Mouse (Mus musculus): ENCODE measurements around the gene Sec1.

DNA sequence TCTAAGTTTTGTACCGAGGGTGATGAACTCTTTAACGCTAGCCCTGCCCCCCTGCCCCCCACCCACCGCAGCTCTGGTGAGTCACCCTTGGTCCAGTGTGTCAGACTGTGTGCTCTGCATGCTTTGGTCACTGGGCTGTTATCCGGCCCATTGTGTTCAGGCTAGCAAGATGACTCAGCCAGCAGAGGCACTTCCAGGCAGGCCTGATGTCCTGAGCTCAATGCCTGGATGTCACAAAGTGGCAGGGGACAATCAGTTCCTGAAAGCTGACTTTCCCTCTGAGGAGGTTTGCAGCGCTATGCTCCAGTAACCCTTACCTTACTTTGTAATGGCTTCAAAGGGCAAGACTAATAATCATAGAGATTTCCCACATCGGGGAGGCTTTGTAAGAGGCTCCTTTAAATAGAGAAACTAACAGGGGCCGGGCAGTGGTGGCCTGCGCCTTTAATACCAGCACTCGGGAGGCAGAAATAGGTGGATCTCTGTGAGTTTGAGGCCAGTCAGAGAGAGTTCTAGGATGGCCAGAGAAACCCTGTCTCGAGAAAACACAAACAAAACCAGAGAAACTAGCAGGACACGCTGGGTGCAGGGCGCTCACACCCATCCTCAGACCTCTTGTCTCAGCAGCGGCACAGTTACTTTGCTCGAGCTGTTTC lies 14.1 kb downstream of the Sec1 start:
- TF ChIP-seq CTCF (IDR thresholded peaks at IDR 0.05; ENCODE audit: extremely low read depth, insufficient read length, insufficient replicate concordance, low read depth, low read length), result no peak
- no peak for TF ChIP-seq POLR2A (IDR thresholded peaks at IDR 0.05; ENCODE audit: low read depth, low read length)
